Mouse (Mus musculus) heart, adult 2 months (tissue): ENCODE measurements around the gene Dis3l.

ENCODE experiments used
- CTCF ChIP-seq: fragments of 200-600 bp; IDR thresholded peaks from 2 replicates; pipeline ENCODE4 v1.8.1; 2022; ENCODE audit warnings: antibody characterized with exemption, mild to moderate bottlenecking, moderate library complexity
- EP300 ChIP-seq: fragments of 200-500 bp; IDR thresholded peaks from 2 replicates; pipeline ENCODE4 v1.6.1; 2011; ENCODE audit warnings: low read depth, low read length, control low read depth; ENCODE audit not compliant: insufficient read depth

- TF ChIP-seq EP300 (no peak), CTCF (no peak)
Measured at GRCm38 (mm10) chr9:64274291-64274690, 66.8 kb downstream of the Dis3l start.
